In genomic region chr17:15497882-15498752, GRCm38 (mm10) we compare ENCODE assay signal across 8 mouse cellular contexts. TPM values are rescaled to one million over a fixed set of nuclear protein-coding genes. Genes with fewer than 3 reads are reported as not detected.
DNase-seq lines count a peak whose midpoint lies in the region; ATAC-seq and TF ChIP-seq lines count a peak whose summit lies in the region.

No protein-coding gene starts in this region.

- peaks cover 84% of the 10 kb centered on the region for H3K79me2 ChIP-seq in C2C12 (ENCODE audit: control insufficient read depth, insufficient read depth)

- TF ChIP-seq POLR2A in brain, embryonic 14.5 days (IDR thresholded peaks at IDR 0.05; ENCODE audit: borderline replicate concordance, extremely low read depth, insufficient read depth, insufficient read length, poor library complexity, severe bottlenecking): peak; percentile 64; the same call in 1 of the 2 replicates

- H3ac ChIP-seq in C2C12 (ENCODE audit: control insufficient read depth, insufficient read length, low read depth): peak overlapping the region; percentile 98

- H3K4me3 ChIP-seq in C2C12 (ENCODE audit: insufficient read depth, poor library complexity, severe bottlenecking): peak overlapping the region; percentile 91
- H3K4me3 ChIP-seq in erythroblast, embryonic 14.5 days (replicated peaks): peak overlapping the region; percentile 99
- peak overlapping the region; percentile 68 for H3K4me3 ChIP-seq in heart, embryonic 12.5 days
- H3K4me3 ChIP-seq in kidney, postnatal 0 days (replicated peaks; ENCODE audit: low read depth, low read length): peak overlapping the region; percentile 88
- H3K4me3 ChIP-seq in liver, embryonic 11.5 days (ENCODE audit: low read depth, low read length): peak overlapping the region; percentile 89
- H3K4me3 ChIP-seq in stomach, embryonic 14.5 days (ENCODE audit: low read depth, low read length): peak overlapping the region; percentile 87

- peak overlapping the region; percentile 82 for H3K9ac ChIP-seq in heart, embryonic 12.5 days
- peak overlapping the region; percentile 86 for H3K9ac ChIP-seq in kidney, postnatal 0 days (ENCODE audit: low read depth, low read length)
- H3K9ac ChIP-seq in liver, embryonic 11.5 days (ENCODE audit: low read depth, low read length): peak overlapping the region; percentile 90
- H3K9ac ChIP-seq in stomach, embryonic 14.5 days (replicated peaks; ENCODE audit: low read depth, low read length): peak overlapping the region; percentile 70

- peak; percentile 95 for ATAC-seq in heart, embryonic 12.5 days (ENCODE audit: insufficient number of reproducible peaks, low FRiP score)
- peak; percentile 92 for ATAC-seq in kidney, postnatal 0 days (replicated peaks; ENCODE audit: low FRiP score, low read depth)
- ATAC-seq in liver, embryonic 11.5 days (replicated peaks; ENCODE audit: low FRiP score): peak; percentile 93
- ATAC-seq in stomach, embryonic 14.5 days (ENCODE audit: insufficient number of reproducible peaks, insufficient read depth, low FRiP score, low read depth): peak; percentile 97

- H3K36me3 ChIP-seq in C2C12 (ENCODE audit: control insufficient read depth, insufficient read depth): peaks cover 34% of the 10 kb centered on the region
- peaks cover 44% of the 10 kb centered on the region for H3K36me3 ChIP-seq in erythroblast, embryonic 14.5 days (ENCODE audit: control insufficient read depth)
- H3K36me3 ChIP-seq in heart, embryonic 12.5 days: peaks cover 25% of the 10 kb centered on the region
- H3K36me3 ChIP-seq in kidney, postnatal 0 days (ENCODE audit: insufficient read depth, low read length): peaks cover 14% of the 10 kb centered on the region; the same call in 1 of the 2 replicates
- H3K36me3 ChIP-seq in liver, embryonic 11.5 days (ENCODE audit: control insufficient read depth, insufficient read depth, low read length): peaks cover 12% of the 10 kb centered on the region
- H3K36me3 ChIP-seq in stomach, embryonic 14.5 days (ENCODE audit: control insufficient read depth, insufficient read depth, low read length): peaks cover 21% of the 10 kb centered on the region

- WGBS in heart, embryonic 12.5 days: under 1% methylated on average over 50 of the region's 50 CpGs
- WGBS in kidney, postnatal 0 days: under 1% methylated on average over 50 of the region's 50 CpGs
- under 1% methylated on average over 50 of the region's 50 CpGs for WGBS in liver, embryonic 11.5 days
- under 1% methylated on average over 50 of the region's 50 CpGs for WGBS in stomach, embryonic 14.5 days

- no peaks in the 10 kb centered on the region for H3K9me3 ChIP-seq in erythroblast, embryonic 14.5 days (ENCODE audit: control insufficient read depth, low read length)
- H3K9me3 ChIP-seq in heart, embryonic 12.5 days (replicated peaks): no peaks in the 10 kb centered on the region
- H3K9me3 ChIP-seq in kidney, postnatal 0 days (replicated peaks; ENCODE audit: low read length): no peaks in the 10 kb centered on the region
- H3K9me3 ChIP-seq in liver, embryonic 11.5 days (ENCODE audit: control insufficient read depth, low read length): no peaks in the 10 kb centered on the region
- H3K9me3 ChIP-seq in stomach, embryonic 14.5 days (ENCODE audit: control insufficient read depth, low read depth, low read length): no peaks in the 10 kb centered on the region

- H3K27me3 ChIP-seq in C2C12 (ENCODE audit: control insufficient read depth, insufficient read depth, insufficient read length): no peaks in the 10 kb centered on the region
- no peaks in the 10 kb centered on the region for H3K27me3 ChIP-seq in erythroblast, embryonic 14.5 days (ENCODE audit: control insufficient read depth)
- H3K27me3 ChIP-seq in heart, embryonic 12.5 days (replicated peaks): no peaks in the 10 kb centered on the region
- H3K27me3 ChIP-seq in kidney, postnatal 0 days (ENCODE audit: insufficient read depth, low read length): no peaks in the 10 kb centered on the region
- H3K27me3 ChIP-seq in liver, embryonic 11.5 days (replicated peaks; ENCODE audit: control insufficient read depth, insufficient read depth, low read length): no peaks in the 10 kb centered on the region
- H3K27me3 ChIP-seq in stomach, embryonic 14.5 days (ENCODE audit: control insufficient read depth, insufficient read depth, low read length): no peaks in the 10 kb centered on the region

- H3K27ac ChIP-seq in heart, embryonic 12.5 days (ENCODE audit: poor library complexity, severe bottlenecking): peak overlapping the region; percentile 86
- peak overlapping the region; percentile 98 for H3K27ac ChIP-seq in kidney, postnatal 0 days
- H3K27ac ChIP-seq in liver, embryonic 11.5 days (ENCODE audit: low read depth, low read length): peak overlapping the region; percentile 76
- peak overlapping the region; percentile 91 for H3K27ac ChIP-seq in stomach, embryonic 14.5 days (ENCODE audit: low read length)

- no peak for TF ChIP-seq CTCF in C2C12 (IDR thresholded peaks at IDR 0.05; ENCODE audit: control insufficient read depth, insufficient read depth, insufficient read length)
- no peak for TF ChIP-seq CTCF in brain, embryonic 14.5 days (IDR thresholded peaks at IDR 0.05; ENCODE audit: borderline replicate concordance, extremely low read depth, insufficient read depth, insufficient read length)
- no peak for TF ChIP-seq CTCF in kidney, postnatal 0 days (IDR thresholded peaks at IDR 0.05; ENCODE audit: low read depth)

- peak; percentile 97 for DNase-seq in brain, embryonic 14.5 days (ENCODE audit: low read depth)
- DNase-seq in kidney, postnatal 0 days (ENCODE audit: low spot score): peak; percentile 98
- DNase-seq in liver, embryonic 11.5 days (ENCODE audit: low spot score): peak; percentile 92
- peak; percentile 91 for DNase-seq in naive thymus-derived CD4-positive, alpha-beta T cell, adult 2 months (ENCODE audit: low read depth)

- peak overlapping the region; percentile 98 for H3K4me2 ChIP-seq in heart, embryonic 12.5 days
- H3K4me2 ChIP-seq in kidney, postnatal 0 days (ENCODE audit: low read length): peak overlapping the region; percentile 84
- peak overlapping the region; percentile 87 for H3K4me2 ChIP-seq in liver, embryonic 11.5 days
- H3K4me2 ChIP-seq in stomach, embryonic 14.5 days (replicated peaks; ENCODE audit: low read depth, low read length): peak overlapping the region; percentile 82

- H3K79me3 ChIP-seq in C2C12 (ENCODE audit: low read depth): peaks cover 78% of the 10 kb centered on the region

- peaks cover 42% of the 10 kb centered on the region for H3K4me1 ChIP-seq in erythroblast, embryonic 14.5 days (ENCODE audit: control insufficient read depth)
- H3K4me1 ChIP-seq in heart, embryonic 12.5 days (replicated peaks): peaks cover 17% of the 10 kb centered on the region
- H3K4me1 ChIP-seq in kidney, postnatal 0 days (replicated peaks; ENCODE audit: insufficient read depth, low read length): peaks cover 16% of the 10 kb centered on the region; the same call in 1 of the 2 replicates
- H3K4me1 ChIP-seq in liver, embryonic 11.5 days (replicated peaks; ENCODE audit: control insufficient read depth, insufficient read depth, low read length): peaks cover 25% of the 10 kb centered on the region
- peaks cover 19% of the 10 kb centered on the region; the same call in 1 of the 2 replicates for H3K4me1 ChIP-seq in stomach, embryonic 14.5 days (ENCODE audit: control insufficient read depth, insufficient read depth, low read length)

TF ChIP-seq in C2C12, 6 proteins besides CTCF, POLR2A, EP300 and RAD21:
- TF ChIP-seq MYOG (IDR thresholded peaks at IDR 0.05; ENCODE audit: control insufficient read depth, extremely low read depth, insufficient read length) (no peak), CEBPB (IDR thresholded peaks at IDR 0.05; ENCODE audit: low read depth) (no peak), MAX (IDR thresholded peaks at IDR 0.05) (peak; percentile 26)
TF ChIP-seq in C2C12: peak in this region for 1.

RNA-seq across cellular contexts. Expression of gene Psmb1, which starts 1.4 kb away (rescaled TPM):
- 216 TPM for polyA plus RNA-seq in C2C12 (2012; fragmentation: generic; extraction: Trizol)
- 162 and 194 TPM in 2 replicates for polyA plus RNA-seq in brain, embryonic 14.5 days (2012; rRNA removed)
- polyA plus RNA-seq in erythroblast, embryonic 14.5 days (2012): 1.9 and 3.3 TPM in 2 replicates
- 199 and 201 TPM in 2 replicates for polyA plus RNA-seq in heart, embryonic 12.5 days (2016; fragmentation: Nextera tagmentation; extraction: Ambion mirVana)
- 296 and 318 TPM in 2 replicates for polyA plus RNA-seq in kidney, postnatal 0 days (2015; fragmentation: Nextera tagmentation; extraction: Ambion mirVana)
- polyA plus RNA-seq in liver, embryonic 11.5 days (2014; fragmentation: Nextera tagmentation; extraction: Ambion mirVana): 251 and 252 TPM in 2 replicates
- 254 and 268 TPM in 2 replicates for polyA plus RNA-seq in stomach, embryonic 14.5 days (2014; fragmentation: Nextera tagmentation; extraction: Ambion mirVana)

RNA-seq across cellular contexts. Expression of gene Tbp, which starts 1.6 kb away (rescaled TPM):
- 18.3 TPM for polyA plus RNA-seq in C2C12 (2012; fragmentation: generic; extraction: Trizol)
- polyA plus RNA-seq in brain, embryonic 14.5 days (2012; rRNA removed): 83.0 and 101 TPM in 2 replicates
- polyA plus RNA-seq in erythroblast, embryonic 14.5 days (2012): 0.20 and 0.23 TPM in 2 replicates
- polyA plus RNA-seq in heart, embryonic 12.5 days (2016; fragmentation: Nextera tagmentation; extraction: Ambion mirVana): 26.6 and 29.2 TPM in 2 replicates
- 39.7 and 41.0 TPM in 2 replicates for polyA plus RNA-seq in kidney, postnatal 0 days (2015; fragmentation: Nextera tagmentation; extraction: Ambion mirVana)
- 54.3 and 56.3 TPM in 2 replicates for polyA plus RNA-seq in liver, embryonic 11.5 days (2014; fragmentation: Nextera tagmentation; extraction: Ambion mirVana)
- polyA plus RNA-seq in stomach, embryonic 14.5 days (2014; fragmentation: Nextera tagmentation; extraction: Ambion mirVana): 57.5 and 60.8 TPM in 2 replicates

RNA-seq across cellular contexts. Expression of gene Pdcd2, which starts 29.0 kb away (rescaled TPM):
- 42.5 TPM for polyA plus RNA-seq in C2C12 (2012; fragmentation: generic; extraction: Trizol)
- polyA plus RNA-seq in brain, embryonic 14.5 days (2012; rRNA removed): 35.0 and 43.8 TPM in 2 replicates
- 1.2 and 1.5 TPM in 2 replicates for polyA plus RNA-seq in erythroblast, embryonic 14.5 days (2012)
- 31.1 and 32.6 TPM in 2 replicates for polyA plus RNA-seq in heart, embryonic 12.5 days (2016; fragmentation: Nextera tagmentation; extraction: Ambion mirVana)
- 49.5 and 57.5 TPM in 2 replicates for polyA plus RNA-seq in kidney, postnatal 0 days (2015; fragmentation: Nextera tagmentation; extraction: Ambion mirVana)
- polyA plus RNA-seq in liver, embryonic 11.5 days (2014; fragmentation: Nextera tagmentation; extraction: Ambion mirVana): 58.2 and 64.0 TPM in 2 replicates
- 38.9 and 45.7 TPM in 2 replicates for polyA plus RNA-seq in stomach, embryonic 14.5 days (2014; fragmentation: Nextera tagmentation; extraction: Ambion mirVana)

Comparison
In these comparisons a context has a peak if more than half of its experiments do, and no peak if none do; other contexts are left out.
1. Peak in every context shown above with its lines: DNase-seq, ATAC-seq, H3K4me3 ChIP-seq and H3K27ac ChIP-seq.
2. RNA of gene Psmb1, which starts 1.4 kb away (polyA plus RNA-seq): 296 to 318 TPM in kidney, postnatal 0 days, 254 to 268 TPM in stomach, embryonic 14.5 days, 251 to 252 TPM in liver, embryonic 11.5 days, 216 TPM in C2C12 (single experiment), 199 to 201 TPM in heart, embryonic 12.5 days and 162 to 194 TPM in brain, embryonic 14.5 days; 1.9 to 3.3 TPM in erythroblast, embryonic 14.5 days; every median in the first group is over 10 times any median in the second.
3. RNA of gene Tbp, which starts 1.6 kb away (polyA plus RNA-seq): 83.0 to 101 TPM in brain, embryonic 14.5 days, 57.5 to 60.8 TPM in stomach, embryonic 14.5 days, 54.3 to 56.3 TPM in liver, embryonic 11.5 days, 39.7 to 41.0 TPM in kidney, postnatal 0 days, 26.6 to 29.2 TPM in heart, embryonic 12.5 days and 18.3 TPM in C2C12 (single experiment); 0.20 to 0.23 TPM in erythroblast, embryonic 14.5 days; every median in the first group is over 10 times any median in the second.
4. RNA of gene Pdcd2, which starts 29.0 kb away (polyA plus RNA-seq): 58.2 to 64.0 TPM in liver, embryonic 11.5 days, 49.5 to 57.5 TPM in kidney, postnatal 0 days, 42.5 TPM in C2C12 (single experiment), 38.9 to 45.7 TPM in stomach, embryonic 14.5 days, 35.0 to 43.8 TPM in brain, embryonic 14.5 days and 31.1 to 32.6 TPM in heart, embryonic 12.5 days; 1.2 to 1.5 TPM in erythroblast, embryonic 14.5 days; every median in the first group is over 10 times any median in the second.